Mouse (Mus musculus) hindbrain, embryonic 11.5 days (tissue): ENCODE results near the gene Slitrk3. TPM values are rescaled to one million over a fixed set of nuclear protein-coding genes. Genes with fewer than 3 reads are reported as not detected.
A peak's percentile ranks its signal among the peaks of the same experiment; 100 is the strongest.
"Not testable (repeated sequence)": the region's sequence is repeated elsewhere in the genome, so short reads cannot be mapped to it uniquely, and the experiment has no call there.

Source experiments
- ATAC-seq: fragments of 200-750 bp; cut with Nextera tagmentation; 2 replicates; pipeline ENCODE4 v1.8.0; 2017; ENCODE audit warnings: mild to moderate bottlenecking, moderate TSS enrichment, moderate library complexity; ENCODE audit not compliant: low FRiP score
- DNase-seq: peaks from one replicate; pipeline ENCODE4 v3.0.0-alpha.2; 2015; ENCODE audit warnings: low spot score
- H3K27ac ChIP-seq: fragments of 300-500 bp; sonication (generic); 2 replicates; pipeline ENCODE4 v1.5.1; 2014; ENCODE audit warnings: mild to moderate bottlenecking, low read depth, low read length
- H3K27me3 ChIP-seq: fragments of 300-500 bp; sonication (generic); 2 replicates; pipeline ENCODE4 v1.6.1; 2014; ENCODE audit warnings: mild to moderate bottlenecking, low read length, moderate library complexity, mixed read lengths; ENCODE audit not compliant: control insufficient read depth, insufficient read depth
- H3K36me3 ChIP-seq: fragments of 300-500 bp; sonication (generic); 2 replicates; pipeline ENCODE4 v1.6.1; 2014; ENCODE audit warnings: mild to moderate bottlenecking, low read length, moderate library complexity, mixed read lengths; ENCODE audit not compliant: control insufficient read depth, insufficient read depth
- H3K4me1 ChIP-seq: fragments of 300-500 bp; sonication (generic); replicated peaks from 2 replicates; pipeline ENCODE4 v1.6.1; 2014; ENCODE audit warnings: low read length, mixed read lengths; ENCODE audit not compliant: control insufficient read depth, insufficient read depth
- H3K4me2 ChIP-seq: fragments of 300-500 bp; sonication (generic); replicated peaks from 2 replicates; pipeline ENCODE4 v1.6.1; 2014; ENCODE audit warnings: mild to moderate bottlenecking, low read depth, low read length
- H3K4me3 ChIP-seq: fragments of 300-500 bp; sonication (generic); 2 replicates; pipeline ENCODE4 v1.5.1; 2014; ENCODE audit warnings: low read depth, low read length
- H3K9ac ChIP-seq: fragments of 300-500 bp; sonication (generic); 2 replicates; pipeline ENCODE4 v1.6.1; 2014; ENCODE audit warnings: low read depth, low read length
- H3K9me3 ChIP-seq: fragments of 300-500 bp; sonication (generic); 2 replicates; pipeline ENCODE4 v1.6.1; 2016; ENCODE audit warnings: low read length; ENCODE audit not compliant: control insufficient read depth
- WGBS: fragments of 180-500 bp; shearing (Covaris S2); extraction: QIAGEN DNeasy Blood & Tissue Kit; methylation state at CpG from one replicate; pipeline ENCODE4 v1.1.7; 2014; 5-methylcytosine and 5-hydroxymethylcytosine counted together
- polyA plus RNA-seq: library from polyadenylated mRNA; unstranded; fragments of >200 nt; fragmentation: Nextera tagmentation; extraction: Ambion mirVana; gene quantifications from 2 replicates; pipeline ENCODE4 v1.2.1, GENCODE M21; 2014

Slitrk3 gene
- 1.6 and 2.2 TPM in 2 replicates for polyA plus RNA-seq

- DNase-seq (peak; percentile 65), ATAC-seq (peak; percentile 77)
- H3K4me3 ChIP-seq = peak within 1 kb of the TSS; percentile 65
- WGBS = 0% methylated on average over 43 of the region's 44 CpGs
- no peaks in the 10 kb centered on the region for H3K4me1 ChIP-seq
- H3K27ac ChIP-seq = 0 out of 2 replicates have a peak within 1 kb of the TSS, but pooled peaks have one; percentile 30
- H3K36me3 ChIP-seq = no peaks in the 10 kb centered on the region
- H3K9ac ChIP-seq = peak within 1 kb of the TSS; percentile 71
- no peaks in the 10 kb centered on the region for H3K9me3 ChIP-seq
- H3K4me2 ChIP-seq = peak within 1 kb of the TSS; percentile 57
- H3K27me3 ChIP-seq = peaks cover 13% of the 10 kb centered on the region
Observed at GRCm38 (mm10) chr3:73057197-73057811, at the start of gene Slitrk3. TSS of gene Slitrk3 (minus strand) at chr3:73057803.

- H3K9me3 ChIP-seq, H3K27ac ChIP-seq, ATAC-seq, H3K27me3 ChIP-seq, DNase-seq, H3K9ac ChIP-seq, H3K4me1 ChIP-seq, H3K4me3 ChIP-seq, H3K36me3 ChIP-seq, H3K4me2 ChIP-seq: not testable (repeated sequence)
- WGBS = 96% methylated on average over 2 of the region's 2 CpGs
Observed at GRCm38 (mm10) chr3:73094445-73094844, 36.8 kb upstream of the Slitrk3 start.

GRCm38 (mm10) chr3:73084620-73085019 lies 27.0 kb upstream of the Slitrk3 start:
- H3K27ac ChIP-seq = no peak overlapping the region
- no peaks in the 10 kb centered on the region for H3K9me3 ChIP-seq
- 77% methylated on average over 5 of the region's 5 CpGs for WGBS
- ATAC-seq (no peak), DNase-seq (no peak)
- H3K4me2 ChIP-seq = no peak overlapping the region
- no peaks in the 10 kb centered on the region for H3K27me3 ChIP-seq
- no peak overlapping the region for H3K9ac ChIP-seq
- no peak overlapping the region for H3K4me3 ChIP-seq
- H3K36me3 ChIP-seq = no peaks in the 10 kb centered on the region
- H3K4me1 ChIP-seq = no peaks in the 10 kb centered on the region

GRCm38 (mm10) chr3:73065823-73066755 lies 8.5 kb upstream of the Slitrk3 start:
- H3K4me1 ChIP-seq = no peaks in the 10 kb centered on the region

GRCm38 (mm10) chr3:73058190-73058589 lies 587 bp upstream of the Slitrk3 start:
- Histone ChIP-seq H3K4me3 (no peak overlapping the region), H3K4me1 (no peaks in the 10 kb centered on the region), H3K9ac (no peak overlapping the region), H3K36me3 (no peaks in the 10 kb centered on the region), H3K9me3 (no peaks in the 10 kb centered on the region), H3K4me2 (peak overlapping the region; percentile 27; the same call in 1 of the 2 replicates), H3K27ac (no peak overlapping the region), H3K27me3 (peaks cover 13% of the 10 kb centered on the region)
- no peak for ATAC-seq
- WGBS = 14% methylated on average over 4 of the region's 4 CpGs
- DNase-seq = no peak

More at GRCm38 (mm10) chr3:73065823-73066755, 8.5 kb upstream of the Slitrk3 start:
- peak overlapping the region; percentile 22 for H3K4me3 ChIP-seq
- H3K4me2 ChIP-seq = peak overlapping the region; percentile 42
- H3K9me3 ChIP-seq = no peaks in the 10 kb centered on the region
- DNase-seq (peak; percentile 86), ATAC-seq (peak; percentile 88)
- no peaks in the 10 kb centered on the region for H3K27me3 ChIP-seq
- WGBS = 12% methylated on average over 20 of the region's 20 CpGs
- H3K36me3 ChIP-seq = no peaks in the 10 kb centered on the region
- no peak overlapping the region for H3K27ac ChIP-seq
- H3K9ac ChIP-seq = no peak overlapping the region

- DNase-seq = peak; percentile 57
- under 1% methylated on average over 32 of the region's 32 CpGs for WGBS
- Histone ChIP-seq H3K36me3 (no peaks in the 10 kb centered on the region), H3K9me3 (no peaks in the 10 kb centered on the region), H3K4me1 (no peaks in the 10 kb centered on the region), H3K4me2 (peak overlapping the region; percentile 57), H3K27me3 (peaks cover 13% of the 10 kb centered on the region), H3K27ac (no peak overlapping the region), H3K4me3 (peak overlapping the region; percentile 65), H3K9ac (peak overlapping the region; percentile 71)
- peak; percentile 18 for ATAC-seq
Observed at GRCm38 (mm10) chr3:73056492-73057196, 959 bp downstream of the Slitrk3 start.

- Histone ChIP-seq H3K4me2 (no peak overlapping the region; the same call in 1 of the 2 replicates), H3K4me3 (peak overlapping the region; percentile 65; the same call in 1 of the 2 replicates), H3K9ac (no peak overlapping the region), H3K4me1 (no peaks in the 10 kb centered on the region), H3K36me3 (no peaks in the 10 kb centered on the region), H3K9me3 (no peaks in the 10 kb centered on the region), H3K27me3 (peaks cover 13% of the 10 kb centered on the region), H3K27ac (no peak overlapping the region)
- DNase-seq = no peak
- ATAC-seq = no peak
- WGBS = 25% methylated on average over 5 of the region's 5 CpGs
Observed at GRCm38 (mm10) chr3:73056044-73056438, 1.6 kb downstream of the Slitrk3 start.

GRCm38 (mm10) chr3:73055399-73056043 lies 2.1 kb downstream of the Slitrk3 start:
- H3K9ac ChIP-seq = no peak overlapping the region
- DNase-seq = peak; percentile 21
- H3K27me3 ChIP-seq = peaks cover 13% of the 10 kb centered on the region
- no peaks in the 10 kb centered on the region for H3K9me3 ChIP-seq
- WGBS = 25% methylated on average over 7 of the region's 7 CpGs
- no peak overlapping the region for H3K27ac ChIP-seq
- peak overlapping the region; percentile 7; the same call in 1 of the 2 replicates for H3K4me2 ChIP-seq
- no peaks in the 10 kb centered on the region for H3K4me1 ChIP-seq
- no peak for ATAC-seq
- peak overlapping the region; percentile 3; the same call in 1 of the 2 replicates for H3K4me3 ChIP-seq
- H3K36me3 ChIP-seq = no peaks in the 10 kb centered on the region
